Mouse (Mus musculus) heart, embryonic 12.5 days (tissue): ENCODE results near the gene Spag9. TPM values are rescaled to one million over a fixed set of nuclear protein-coding genes. Genes with fewer than 3 reads are reported as not detected.

Experiments
- ATAC-seq: fragments of 200-750 bp; cut with Nextera tagmentation; 2 replicates; pipeline ENCODE4 v1.8.0; 2017; ENCODE audit warnings: moderate TSS enrichment, moderate library complexity; ENCODE audit not compliant: insufficient number of reproducible peaks, low FRiP score
- H3K27ac ChIP-seq: fragments of 300-500 bp; sonication (generic); 2 replicates; pipeline ENCODE4 v1.5.1; 2016; ENCODE audit warnings: mild to moderate bottlenecking, moderate library complexity; ENCODE audit not compliant: poor library complexity, severe bottlenecking
- H3K27me3 ChIP-seq: fragments of 300-500 bp; sonication (generic); replicated peaks from 2 replicates; pipeline ENCODE4 v1.6.1; 2016; ENCODE audit warnings: mild to moderate bottlenecking, moderate library complexity
- H3K36me3 ChIP-seq: fragments of 300-500 bp; sonication (generic); 2 replicates; pipeline ENCODE4 v1.6.1; 2016; ENCODE audit warnings: mild to moderate bottlenecking, moderate library complexity
- H3K4me1 ChIP-seq: fragments of 300-500 bp; sonication (generic); replicated peaks from 2 replicates; pipeline ENCODE4 v1.6.1; 2016; ENCODE audit warnings: mild to moderate bottlenecking
- H3K4me2 ChIP-seq: fragments of 300-500 bp; sonication (generic); 2 replicates; pipeline ENCODE4 v1.6.1; 2016; ENCODE audit warnings: mild to moderate bottlenecking, moderate library complexity
- H3K4me3 ChIP-seq: fragments of 300-500 bp; sonication (generic); 2 replicates; pipeline ENCODE4 v1.5.1; 2016; ENCODE audit warnings: mild to moderate bottlenecking
- H3K9ac ChIP-seq: fragments of 300-500 bp; sonication (generic); 2 replicates; pipeline ENCODE4 v1.6.1; 2016; ENCODE audit warnings: mild to moderate bottlenecking, moderate library complexity
- H3K9me3 ChIP-seq: fragments of 300-500 bp; sonication (generic); replicated peaks from 2 replicates; pipeline ENCODE4 v1.6.1; 2016; ENCODE audit warnings: mild to moderate bottlenecking, moderate library complexity
- WGBS: fragments of 180-500 bp; shearing (Covaris S2); methylation state at CpG from one replicate; pipeline ENCODE4 v1.1.7; 2016; 5-methylcytosine and 5-hydroxymethylcytosine counted together
- polyA plus RNA-seq: library from polyadenylated mRNA; unstranded; fragments of >200 nt; fragmentation: Nextera tagmentation; extraction: Ambion mirVana; gene quantifications from 2 replicates; pipeline ENCODE4 v1.2.1, GENCODE M21; 2016

Spag9 gene
- polyA plus RNA-seq, 1 experiment from 2014 or later, result 48.3 TPM

GRCm38 (mm10) chr11:94133344-94133955, 137.6 kb downstream of the Spag9 start:
- Histone ChIP-seq H3K27me3 (no peaks in the 10 kb centered on the region), H3K9ac (0 out of 2 replicates have a peak overlapping the region, but pooled peaks have one; percentile 12), H3K36me3 (no peaks in the 10 kb centered on the region), H3K27ac (peak overlapping the region; percentile 90), H3K4me2 (peak overlapping the region; percentile 31), H3K4me3 (no peak overlapping the region), H3K4me1 (peaks cover 69% of the 10 kb centered on the region), H3K9me3 (no peaks in the 10 kb centered on the region)
- WGBS, result 14% methylated on average over 11 of the region's 11 CpGs
- peak; percentile 66 for ATAC-seq

- peak; percentile 64 for ATAC-seq
- Histone ChIP-seq H3K27ac (peak overlapping the region; percentile 90), H3K36me3 (no peaks in the 10 kb centered on the region), H3K9me3 (no peaks in the 10 kb centered on the region), H3K4me3 (no peak overlapping the region), H3K27me3 (no peaks in the 10 kb centered on the region), H3K4me1 (peaks cover 77% of the 10 kb centered on the region), H3K4me2 (peak overlapping the region; percentile 31), H3K9ac (0 out of 2 replicates have a peak overlapping the region, but pooled peaks have one; percentile 12)
- WGBS, result 47% methylated on average over 18 of the region's 18 CpGs
Observed at GRCm38 (mm10) chr11:94134076-94134838, 138.4 kb downstream of the Spag9 start.

GRCm38 (mm10) chr11:94135581-94136001, 139.7 kb downstream of the Spag9 start:
- Histone ChIP-seq H3K9ac (no peak overlapping the region), H3K4me3 (no peak overlapping the region), H3K9me3 (no peaks in the 10 kb centered on the region), H3K4me2 (no peak overlapping the region), H3K27me3 (no peaks in the 10 kb centered on the region), H3K27ac (peak overlapping the region; percentile 90), H3K36me3 (no peaks in the 10 kb centered on the region), H3K4me1 (peaks cover 68% of the 10 kb centered on the region)
- 66% methylated on average over 8 of the region's 8 CpGs for WGBS
- no peak for ATAC-seq

- WGBS, result 50% methylated on average over 7 of the region's 7 CpGs
- no peak for ATAC-seq
- H3K27me3 ChIP-seq, result no peaks in the 10 kb centered on the region
- H3K36me3 ChIP-seq, result no peaks in the 10 kb centered on the region
- H3K9ac ChIP-seq, result no peak overlapping the region
- no peak overlapping the region for H3K27ac ChIP-seq
- H3K4me3 ChIP-seq, result no peak overlapping the region
- no peak overlapping the region for H3K4me2 ChIP-seq
- H3K4me1 ChIP-seq, result peaks cover 65% of the 10 kb centered on the region
- H3K9me3 ChIP-seq, result no peaks in the 10 kb centered on the region
Observed at GRCm38 (mm10) chr11:94136656-94137055, 140.8 kb downstream of the Spag9 start.

GRCm38 (mm10) chr11:94137326-94138061, 141.6 kb downstream of the Spag9 start:
- Histone ChIP-seq H3K4me3 (no peak overlapping the region), H3K27me3 (no peaks in the 10 kb centered on the region), H3K9ac (peak overlapping the region; percentile 7; the same call in 1 of the 2 replicates), H3K27ac (peak overlapping the region; percentile 10), H3K4me1 (peaks cover 65% of the 10 kb centered on the region), H3K9me3 (no peaks in the 10 kb centered on the region), H3K36me3 (no peaks in the 10 kb centered on the region), H3K4me2 (no peak overlapping the region)
- 76% methylated on average over 14 of the region's 14 CpGs for WGBS
- no peak for ATAC-seq

- WGBS, result 27% methylated on average over 24 of the region's 24 CpGs
- no peak overlapping the region for H3K9ac ChIP-seq
- peak overlapping the region; percentile 35 for H3K4me2 ChIP-seq
Observed at GRCm38 (mm10) chr11:94138411-94139231, 142.7 kb downstream of the Spag9 start.

GRCm38 (mm10) chr11:94139232-94139620, 143.3 kb downstream of the Spag9 start:
- no peaks in the 10 kb centered on the region for H3K9me3 ChIP-seq
- no peak overlapping the region for H3K27ac ChIP-seq
- 84% methylated on average over 5 of the region's 5 CpGs for WGBS
- no peaks in the 10 kb centered on the region for H3K36me3 ChIP-seq
- H3K27me3 ChIP-seq, result no peaks in the 10 kb centered on the region
- peaks cover 50% of the 10 kb centered on the region for H3K4me1 ChIP-seq
- no peak overlapping the region for H3K4me3 ChIP-seq
- no peak for ATAC-seq
- H3K4me2 ChIP-seq, result no peak overlapping the region
- no peak overlapping the region for H3K9ac ChIP-seq

More at GRCm38 (mm10) chr11:94138411-94139231, 142.7 kb downstream of the Spag9 start:
- Histone ChIP-seq H3K36me3 (no peaks in the 10 kb centered on the region), H3K27ac (peak overlapping the region; percentile 5), H3K27me3 (no peaks in the 10 kb centered on the region), H3K4me1 (peaks cover 57% of the 10 kb centered on the region), H3K9me3 (no peaks in the 10 kb centered on the region), H3K4me3 (no peak overlapping the region)
- ATAC-seq, result no peak

- ATAC-seq, result no peak
- WGBS, result 81% methylated on average over 3 of the region's 3 CpGs
Observed at GRCm38 (mm10) chr11:94140540-94140939, 144.6 kb downstream of the Spag9 start.

GRCm38 (mm10) chr11:94141564-94141963, 145.7 kb downstream of the Spag9 start:
- Histone ChIP-seq H3K4me1 (peaks cover 27% of the 10 kb centered on the region), H3K27ac (no peak overlapping the region), H3K4me3 (no peak overlapping the region), H3K9me3 (no peaks in the 10 kb centered on the region), H3K27me3 (no peaks in the 10 kb centered on the region), H3K9ac (no peak overlapping the region), H3K4me2 (no peak overlapping the region), H3K36me3 (no peaks in the 10 kb centered on the region)
- no peak for ATAC-seq
- 48% methylated on average over 3 of the region's 3 CpGs for WGBS

More at GRCm38 (mm10) chr11:94140540-94140939, 144.6 kb downstream of the Spag9 start:
- no peak overlapping the region for H3K27ac ChIP-seq
- H3K36me3 ChIP-seq, result no peaks in the 10 kb centered on the region
- H3K4me1 ChIP-seq, result peaks cover 37% of the 10 kb centered on the region
- H3K9me3 ChIP-seq, result no peaks in the 10 kb centered on the region
- no peak overlapping the region for H3K4me2 ChIP-seq
- no peak overlapping the region for H3K9ac ChIP-seq
- no peaks in the 10 kb centered on the region for H3K27me3 ChIP-seq
- H3K4me3 ChIP-seq, result no peak overlapping the region

- Histone ChIP-seq H3K9me3 (no peaks in the 10 kb centered on the region), H3K4me1 (peaks cover 9% of the 10 kb centered on the region), H3K36me3 (no peaks in the 10 kb centered on the region), H3K4me3 (no peak overlapping the region), H3K4me2 (no peak overlapping the region), H3K9ac (no peak overlapping the region), H3K27me3 (no peaks in the 10 kb centered on the region), H3K27ac (no peak overlapping the region)
- 59% methylated on average over 2 of the region's 2 CpGs for WGBS
- ATAC-seq, result no peak
Observed at GRCm38 (mm10) chr11:94143336-94143735, 147.4 kb downstream of the Spag9 start.
